Mouse (Mus musculus): ENCODE data around the gene Cdyl.

DNA sequence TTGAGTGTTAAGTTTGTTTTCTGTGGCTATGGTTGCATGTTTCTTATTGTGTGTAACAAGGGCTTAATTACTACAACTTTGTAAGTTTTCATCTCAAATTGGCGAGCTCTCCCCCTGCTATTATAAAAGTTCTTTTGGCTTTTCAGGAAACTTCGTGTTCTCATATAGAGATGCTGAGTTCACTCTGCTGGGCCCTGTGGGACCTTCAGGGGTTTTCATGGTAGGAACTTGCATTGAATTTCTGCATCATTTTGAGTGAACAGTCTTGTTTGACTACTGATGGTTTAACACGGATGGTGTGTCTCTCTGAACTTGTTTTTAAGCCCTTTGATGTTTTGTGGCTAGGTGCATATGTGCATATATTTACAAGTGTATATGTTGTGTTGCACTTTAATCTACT is 121.1 kb downstream of the Cdyl start:
- TF ChIP-seq POLR2A (IDR thresholded peaks at IDR 0.05; ENCODE audit: low read depth, low read length) (no peak), CTCF (IDR thresholded peaks at IDR 0.05; ENCODE audit: extremely low read depth, insufficient read length, insufficient replicate concordance, low read depth, low read length) (no peak)
